ENCODE assay signal across 29 mouse cellular contexts in genomic region chr11:69426246-69426645, GRCm38 (mm10). TPM values are rescaled to one million over a fixed set of nuclear protein-coding genes. Genes with fewer than 3 reads are reported as not detected.
"Had no signal": no experiment of that assay in that cellular context is flagged by ENCODE, and none has a peak within 500 bp of the region (broad histone marks: within the 10 kb centered on the region; RNA-seq: fewer than 3 reads in every experiment).

No protein-coding gene starts in this region.

- H3K36me3 ChIP-seq: embryonic facial prominence, embryonic 10.5 days; embryonic facial prominence, embryonic 12.5 days; embryonic facial prominence, embryonic 13.5 days; embryonic facial prominence, embryonic 15.5 days; forebrain, embryonic 10.5 days; forebrain, embryonic 12.5 days; forebrain, embryonic 15.5 days had no signal

- DNase-seq: cerebellum, adult 2 months; cerebellum, adult 8-10 months; cerebellum, adult 9-10 months; cerebellum, adult 9-11 months; cerebellum, postnatal 10 days; cerebellum, postnatal 14 days; cerebellum, postnatal 25 days; cerebellum, postnatal 36 days; embryo, embryonic 11 days; forebrain, postnatal 0 days; gastrocnemius, adult 2 months; gastrocnemius, postnatal 10 days; gastrocnemius, postnatal 14 days; gastrocnemius, postnatal 25 days; gastrocnemius, postnatal 36 days; heart, adult 11 months; heart, adult 18-20 months had no signal

- ATAC-seq: forebrain, embryonic 13.5 days; forebrain, embryonic 14.5 days; forebrain, embryonic 15.5 days; forebrain, embryonic 16.5 days; forebrain, postnatal 0 days had no signal

- H3K9ac ChIP-seq: embryonic facial prominence, embryonic 12.5 days; embryonic facial prominence, embryonic 13.5 days; embryonic facial prominence, embryonic 15.5 days; forebrain, embryonic 12.5 days; forebrain, embryonic 13.5 days; forebrain, embryonic 15.5 days; forebrain, postnatal 0 days had no signal

- H3K4me3 ChIP-seq: embryonic facial prominence, embryonic 10.5 days; embryonic facial prominence, embryonic 12.5 days; embryonic facial prominence, embryonic 13.5 days; embryonic facial prominence, embryonic 15.5 days; erythroblast, embryonic 14.5 days; forebrain, embryonic 10.5 days; forebrain, embryonic 12.5 days; forebrain, embryonic 13.5 days; forebrain, embryonic 15.5 days; gastrocnemius, adult 2 months had no signal

- H3K9me3 ChIP-seq: embryonic facial prominence, embryonic 10.5 days; embryonic facial prominence, embryonic 12.5 days; embryonic facial prominence, embryonic 13.5 days; embryonic facial prominence, embryonic 15.5 days; forebrain, embryonic 10.5 days; forebrain, embryonic 12.5 days; forebrain, embryonic 13.5 days; forebrain, embryonic 15.5 days had no signal

- H3K27ac ChIP-seq: embryonic facial prominence, embryonic 10.5 days; embryonic facial prominence, embryonic 12.5 days; embryonic facial prominence, embryonic 13.5 days; embryonic facial prominence, embryonic 15.5 days; forebrain, embryonic 10.5 days; forebrain, embryonic 12.5 days; forebrain, embryonic 13.5 days; forebrain, embryonic 15.5 days; gastrocnemius, adult 2 months had no signal

- H3K4me2 ChIP-seq: embryonic facial prominence, embryonic 12.5 days; embryonic facial prominence, embryonic 13.5 days; embryonic facial prominence, embryonic 15.5 days; forebrain, embryonic 12.5 days; forebrain, embryonic 13.5 days; forebrain, embryonic 15.5 days had no signal

RNA-seq across cellular contexts. Expression of gene Tmem88, which starts 28.2 kb away (rescaled TPM):
- total RNA-seq: granulocyte monocyte progenitor cell, adult 5-6 weeks had no signal
